Mouse (Mus musculus) hindbrain, embryonic 13.5 days (tissue): ENCODE data around the gene Nup62. TPM values are rescaled to one million over a fixed set of nuclear protein-coding genes. Genes with fewer than 3 reads are reported as not detected.

Source experiments
- ATAC-seq: fragments of 200-750 bp; cut with Nextera tagmentation; 2 replicates; pipeline ENCODE4 v1.8.0; 2017; ENCODE audit warnings: moderate TSS enrichment; ENCODE audit not compliant: low FRiP score
- H3K27ac ChIP-seq: fragments of 300-500 bp; sonication (generic); 2 replicates; pipeline ENCODE4 v1.5.1; 2015; ENCODE audit warnings: inconsistent platforms, mild to moderate bottlenecking, moderate library complexity
- H3K27me3 ChIP-seq: fragments of 300-500 bp; sonication (generic); 2 replicates; pipeline ENCODE4 v1.6.1; 2015; ENCODE audit warnings: mild to moderate bottlenecking, inconsistent platforms
- H3K36me3 ChIP-seq: fragments of 300-500 bp; sonication (generic); 2 replicates; pipeline ENCODE4 v1.6.1; 2015; ENCODE audit warnings: mild to moderate bottlenecking, inconsistent platforms
- H3K4me1 ChIP-seq: fragments of 300-500 bp; sonication (generic); replicated peaks from 2 replicates; pipeline ENCODE4 v1.6.1; 2015; ENCODE audit warnings: inconsistent platforms
- H3K4me2 ChIP-seq: fragments of 300-500 bp; sonication (generic); 2 replicates; pipeline ENCODE4 v1.6.1; 2015; ENCODE audit warnings: inconsistent platforms, mild to moderate bottlenecking, moderate library complexity
- H3K4me3 ChIP-seq: fragments of 300-500 bp; sonication (generic); 2 replicates; pipeline ENCODE4 v1.5.1; 2015; ENCODE audit warnings: mild to moderate bottlenecking, inconsistent platforms
- H3K9ac ChIP-seq: fragments of 300-500 bp; sonication (generic); 2 replicates; pipeline ENCODE4 v1.6.1; 2015; ENCODE audit warnings: mild to moderate bottlenecking, inconsistent platforms
- H3K9me3 ChIP-seq: fragments of 300-500 bp; sonication (generic); 2 replicates; pipeline ENCODE4 v1.6.1; 2016; ENCODE audit warnings: inconsistent platforms
- WGBS: fragments of 180-500 bp; shearing (Covaris S2); methylation state at CpG from one replicate; pipeline ENCODE4 v1.1.7; 2015; 5-methylcytosine and 5-hydroxymethylcytosine counted together
- polyA plus RNA-seq: library from polyadenylated mRNA; unstranded; fragments of >200 nt; fragmentation: Nextera tagmentation; extraction: Ambion mirVana; gene quantifications from 2 replicates; pipeline ENCODE4 v1.2.1, GENCODE M21; 2015

The Nup62 gene
- polyA plus RNA-seq, 1 experiment from 2014 or later = 47.9 TPM

- H3K36me3 ChIP-seq = peaks cover 17% of the 10 kb centered on the region
- no peaks in the 10 kb centered on the region for H3K9me3 ChIP-seq
- H3K4me2 ChIP-seq = 0 out of 2 replicates have a peak overlapping the region, but pooled peaks have one; percentile 4
- H3K27me3 ChIP-seq = no peaks in the 10 kb centered on the region
- no peak overlapping the region for H3K27ac ChIP-seq
- no peak overlapping the region for H3K4me3 ChIP-seq
- ATAC-seq = no peak
- H3K9ac ChIP-seq = peak overlapping the region; percentile 39; the same call in 1 of the 2 replicates
- WGBS = 90% methylated on average over 36 of the region's 36 CpGs
- H3K4me1 ChIP-seq = peaks cover 64% of the 10 kb centered on the region
These were observed 36.6 kb downstream of the Nup62 start for GRCm38 (mm10) chr7:44852259-44853027.

DNA sequence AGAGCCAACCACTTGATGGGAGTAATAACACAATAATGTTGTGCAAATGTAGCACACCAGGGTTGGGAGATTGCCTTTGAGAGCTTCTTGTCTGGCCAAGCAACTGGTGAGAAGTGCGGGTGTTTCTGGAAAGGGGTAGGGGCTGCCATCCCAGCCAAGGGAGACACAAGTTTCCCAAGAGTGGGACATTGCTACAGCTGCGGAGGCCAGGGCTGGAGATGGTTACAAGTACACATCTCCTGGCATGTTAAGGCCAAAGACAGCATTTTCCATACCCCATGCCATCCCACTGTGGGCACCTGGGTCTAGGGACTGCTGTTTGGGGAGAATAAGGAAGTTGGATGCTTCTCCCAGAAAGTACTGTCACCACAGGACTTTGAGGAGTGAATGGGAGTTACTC, 37.2 kb downstream of the Nup62 start:
- Histone ChIP-seq H3K27ac (no peak overlapping the region), H3K4me3 (no peak overlapping the region), H3K27me3 (no peaks in the 10 kb centered on the region), H3K4me1 (peaks cover 64% of the 10 kb centered on the region), H3K36me3 (peaks cover 17% of the 10 kb centered on the region), H3K9ac (peak overlapping the region; percentile 39; the same call in 1 of the 2 replicates), H3K9me3 (no peaks in the 10 kb centered on the region), H3K4me2 (no peak overlapping the region; the same call in 1 of the 2 replicates)
- ATAC-seq = no peak
- 94% methylated on average over 2 of the region's 2 CpGs for WGBS

GRCm38 (mm10) chr7:44853596-44854355, 37.9 kb downstream of the Nup62 start:
- no peaks in the 10 kb centered on the region for H3K9me3 ChIP-seq
- H3K4me2 ChIP-seq = peak overlapping the region; percentile 72
- H3K36me3 ChIP-seq = peaks cover 17% of the 10 kb centered on the region
- peak overlapping the region; percentile 78 for H3K9ac ChIP-seq
- ATAC-seq = no peak
- peaks cover 70% of the 10 kb centered on the region for H3K4me1 ChIP-seq
- H3K4me3 ChIP-seq = peak overlapping the region; percentile 45
- WGBS = 22% methylated on average over 26 of the region's 26 CpGs
- H3K27me3 ChIP-seq = no peaks in the 10 kb centered on the region
- H3K27ac ChIP-seq = peak overlapping the region; percentile 95

DNA sequence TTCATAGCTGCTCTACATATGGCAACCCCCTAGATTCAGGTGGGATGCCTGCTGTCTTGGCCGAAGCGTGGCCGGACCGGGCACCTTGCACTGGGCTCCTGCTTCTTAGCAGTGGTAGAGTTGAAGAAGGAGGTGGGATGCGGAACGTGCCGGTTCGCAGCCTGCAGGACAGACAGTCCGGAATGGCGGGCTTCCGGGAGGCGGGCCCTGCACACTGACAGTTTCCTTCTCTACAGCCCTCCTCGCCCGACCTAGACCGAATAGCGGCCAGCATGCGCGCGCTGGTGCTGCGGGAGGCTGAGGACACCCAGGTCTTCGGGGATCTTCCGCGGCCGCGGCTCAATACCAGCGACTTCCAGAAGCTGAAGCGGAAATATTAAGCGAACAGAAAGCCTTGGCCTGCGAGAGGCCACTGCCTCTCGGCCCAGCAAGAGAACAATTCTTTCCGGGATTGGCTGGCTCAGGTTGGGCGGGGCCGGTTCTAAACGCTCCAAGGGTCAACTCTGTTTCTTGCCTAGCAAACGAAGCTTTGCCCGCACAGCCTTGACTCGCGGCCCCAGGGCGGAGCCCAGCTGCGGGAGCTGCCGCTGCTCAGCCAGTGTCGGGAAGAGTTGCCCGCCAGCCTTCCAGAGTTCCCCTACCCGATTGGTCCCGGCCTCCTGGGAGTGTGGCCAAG, 38.6 kb downstream of the Nup62 start:
- Histone ChIP-seq H3K27me3 (no peaks in the 10 kb centered on the region), H3K9ac (peak overlapping the region; percentile 78), H3K27ac (peak overlapping the region; percentile 95), H3K4me1 (peaks cover 75% of the 10 kb centered on the region), H3K9me3 (no peaks in the 10 kb centered on the region), H3K4me2 (peak overlapping the region; percentile 72), H3K36me3 (peaks cover 21% of the 10 kb centered on the region), H3K4me3 (peak overlapping the region; percentile 45)
- under 1% methylated on average over 45 of the region's 45 CpGs for WGBS
- ATAC-seq = no peak

- H3K9me3 ChIP-seq = no peaks in the 10 kb centered on the region
- H3K27ac ChIP-seq = peak overlapping the region; percentile 95
- WGBS = 37% methylated on average over 10 of the region's 10 CpGs
- H3K4me3 ChIP-seq = peak overlapping the region; percentile 45
- peaks cover 79% of the 10 kb centered on the region for H3K4me1 ChIP-seq
- ATAC-seq = no peak
- H3K27me3 ChIP-seq = no peaks in the 10 kb centered on the region
- H3K4me2 ChIP-seq = peak overlapping the region; percentile 72
- peaks cover 22% of the 10 kb centered on the region for H3K36me3 ChIP-seq
- H3K9ac ChIP-seq = peak overlapping the region; percentile 78
These were observed 39.1 kb downstream of the Nup62 start for GRCm38 (mm10) chr7:44855036-44855435.

- ATAC-seq = no peak
- peak overlapping the region; percentile 92 for H3K4me2 ChIP-seq
- peak overlapping the region; percentile 70 for H3K4me3 ChIP-seq
- no peaks in the 10 kb centered on the region for H3K27me3 ChIP-seq
- H3K9ac ChIP-seq = peak overlapping the region; percentile 92; the same call in 1 of the 2 replicates
- H3K9me3 ChIP-seq = no peaks in the 10 kb centered on the region
- 69% methylated on average over 9 of the region's 9 CpGs for WGBS
- H3K4me1 ChIP-seq = peaks cover 81% of the 10 kb centered on the region
- peaks cover 28% of the 10 kb centered on the region for H3K36me3 ChIP-seq
- peak overlapping the region; percentile 96 for H3K27ac ChIP-seq
These were observed 40.5 kb downstream of the Nup62 start for GRCm38 (mm10) chr7:44856265-44856916.

- Histone ChIP-seq H3K4me3 (peak within 1 kb of the TSS; percentile 70), H3K9me3 (no peaks in the 10 kb centered on the region), H3K27ac (peak within 1 kb of the TSS; percentile 96), H3K27me3 (no peaks in the 10 kb centered on the region), H3K4me2 (peak within 1 kb of the TSS; percentile 92), H3K4me1 (peaks cover 76% of the 10 kb centered on the region), H3K9ac (peak within 1 kb of the TSS; percentile 92), H3K36me3 (peaks cover 30% of the 10 kb centered on the region)
- under 1% methylated on average over 32 of the region's 32 CpGs for WGBS
- ATAC-seq = peak; percentile 44
These were observed 41.2 kb downstream of the Nup62 start, which contains the start of gene Pnkp for GRCm38 (mm10) chr7:44857042-44857552. Gene Pnkp (plus strand): TSS chr7:44857139.

DNA sequence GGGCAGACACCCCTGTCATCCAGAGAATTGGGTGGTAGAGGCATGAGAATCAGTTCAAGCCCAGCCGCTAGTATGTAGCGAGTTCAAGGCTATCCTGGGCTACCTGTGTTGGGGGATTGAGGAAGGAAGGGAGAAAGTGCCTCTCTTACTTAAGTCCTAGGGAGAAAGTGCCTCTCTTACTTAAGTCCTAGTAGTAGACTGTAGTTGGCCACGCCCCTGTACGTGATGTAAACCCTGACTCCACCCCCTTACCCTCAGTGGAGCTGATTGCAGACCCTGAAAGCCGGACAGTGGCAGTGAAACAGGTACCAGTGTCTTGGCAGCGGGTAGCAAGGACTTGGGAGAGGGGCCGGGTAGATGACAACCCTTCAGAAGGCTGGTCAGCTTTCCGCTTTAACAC, 42.0 kb downstream of the Nup62 start:
- peak overlapping the region; percentile 96 for H3K27ac ChIP-seq
- H3K4me1 ChIP-seq = peaks cover 68% of the 10 kb centered on the region
- peak overlapping the region; percentile 92 for H3K4me2 ChIP-seq
- 31% methylated on average over 8 of the region's 8 CpGs for WGBS
- ATAC-seq = no peak
- H3K4me3 ChIP-seq = peak overlapping the region; percentile 70
- H3K36me3 ChIP-seq = peaks cover 33% of the 10 kb centered on the region
- no peaks in the 10 kb centered on the region for H3K27me3 ChIP-seq
- no peaks in the 10 kb centered on the region for H3K9me3 ChIP-seq
- peak overlapping the region; percentile 92 for H3K9ac ChIP-seq

DNA sequence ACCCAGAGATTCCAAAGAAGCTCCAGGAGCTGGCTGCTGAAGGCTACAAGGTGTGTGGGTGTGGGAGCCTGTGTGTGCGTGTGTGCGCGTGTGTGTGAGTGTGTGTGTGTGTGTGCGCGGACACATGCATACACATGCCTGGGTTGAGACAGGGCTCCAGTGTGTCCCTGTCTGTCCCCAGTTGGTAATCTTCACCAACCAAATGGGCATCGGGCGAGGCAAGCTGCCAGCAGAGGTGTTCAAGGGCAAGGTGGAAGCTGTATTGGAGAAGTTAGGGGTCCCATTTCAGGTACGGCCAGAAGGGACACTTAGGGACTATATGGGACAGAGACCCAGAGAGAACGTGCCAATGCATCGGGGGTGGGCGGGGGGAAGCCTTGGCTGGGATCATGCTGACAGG, 44.0 kb downstream of the Nup62 start:
- Histone ChIP-seq H3K4me3 (no peak overlapping the region), H3K4me2 (no peak overlapping the region), H3K27ac (no peak overlapping the region), H3K4me1 (peaks cover 61% of the 10 kb centered on the region), H3K36me3 (peaks cover 49% of the 10 kb centered on the region), H3K27me3 (no peaks in the 10 kb centered on the region), H3K9ac (0 out of 2 replicates have a peak overlapping the region, but pooled peaks have one; percentile 43), H3K9me3 (no peaks in the 10 kb centered on the region)
- WGBS = 93% methylated on average over 11 of the region's 11 CpGs
- ATAC-seq = no peak

- Histone ChIP-seq H3K9me3 (no peaks in the 10 kb centered on the region), H3K4me2 (0 out of 2 replicates have a peak overlapping the region, but pooled peaks have one; percentile 10), H3K9ac (peak overlapping the region; percentile 43; the same call in 1 of the 2 replicates), H3K27me3 (no peaks in the 10 kb centered on the region), H3K4me3 (no peak overlapping the region), H3K4me1 (peaks cover 65% of the 10 kb centered on the region), H3K36me3 (peaks cover 59% of the 10 kb centered on the region), H3K27ac (peak overlapping the region; percentile 46; the same call in 1 of the 2 replicates)
- WGBS = 60% methylated on average over 22 of the region's 22 CpGs
- ATAC-seq = 0 out of 2 replicates have a peak, but pooled peaks have one; percentile 16
These were observed 44.9 kb downstream of the Nup62 start for GRCm38 (mm10) chr7:44860576-44861428.
